Mouse (Mus musculus): ENCODE measurements around the gene Surf2.

Surf2 gene

DNA sequence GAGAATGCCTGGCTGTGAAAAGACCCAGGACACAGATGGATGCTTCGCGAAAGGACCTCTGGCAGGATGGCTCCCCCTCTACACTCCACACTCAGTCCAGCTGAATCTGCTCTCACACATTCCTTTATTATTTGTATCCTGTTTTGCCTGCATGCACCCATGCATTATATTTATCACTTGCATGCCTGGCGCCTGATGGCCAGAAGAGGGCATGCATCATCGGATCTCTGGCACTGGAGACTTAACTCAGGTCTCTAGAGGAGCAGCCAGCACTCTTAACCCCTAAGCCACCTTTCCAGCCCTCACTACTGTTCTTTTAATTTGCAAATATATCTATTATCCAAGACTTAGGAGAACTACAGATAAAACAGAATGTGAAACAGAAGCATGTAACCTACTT is 44.6 kb downstream of the Surf2 start:
- DNase-seq (ENCODE audit: low read depth, low spot score), result peak; percentile 35

- DNase-seq (ENCODE audit: low read depth, low spot score), result peak; percentile 99
These were observed 48.0 kb downstream of the Surf2 start, which contains the start of gene Rexo4 for GRCm38 (mm10) chr2:26963923-26964723. Gene Rexo4 (minus strand): TSS chr2:26964386.

DNA sequence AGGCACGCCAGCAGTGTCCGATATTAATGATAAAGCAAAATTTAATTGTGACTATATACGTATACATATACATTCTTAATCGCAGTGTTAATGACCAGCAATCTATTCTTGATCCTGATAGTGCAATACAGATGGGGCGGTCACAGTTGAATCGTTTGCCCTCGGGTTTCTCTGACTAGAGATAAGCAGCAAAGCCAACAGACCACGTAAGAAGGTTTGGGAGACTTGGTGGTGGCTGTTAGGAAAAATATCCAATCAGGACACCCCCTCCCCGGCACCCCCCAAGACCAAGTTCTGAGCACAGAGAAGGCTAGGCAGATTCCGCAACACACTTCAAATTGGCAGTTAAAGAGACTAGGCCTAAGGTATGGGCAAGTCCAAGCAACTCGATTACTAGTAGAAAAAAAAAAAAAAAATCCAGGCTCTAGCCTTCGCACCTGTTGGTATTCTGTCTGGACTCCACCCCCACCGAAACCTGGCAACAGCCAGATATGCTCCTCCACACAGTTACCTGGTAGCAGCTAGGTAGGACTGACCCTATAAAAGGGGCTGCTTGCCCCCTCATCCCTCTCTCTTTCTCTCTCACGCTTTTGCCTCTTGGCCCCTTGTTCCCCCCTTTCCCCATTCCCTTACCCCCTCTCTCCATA is 48.7 kb downstream of the Surf2 start:
- no peak for DNase-seq (ENCODE audit: low read depth, low spot score)

DNA sequence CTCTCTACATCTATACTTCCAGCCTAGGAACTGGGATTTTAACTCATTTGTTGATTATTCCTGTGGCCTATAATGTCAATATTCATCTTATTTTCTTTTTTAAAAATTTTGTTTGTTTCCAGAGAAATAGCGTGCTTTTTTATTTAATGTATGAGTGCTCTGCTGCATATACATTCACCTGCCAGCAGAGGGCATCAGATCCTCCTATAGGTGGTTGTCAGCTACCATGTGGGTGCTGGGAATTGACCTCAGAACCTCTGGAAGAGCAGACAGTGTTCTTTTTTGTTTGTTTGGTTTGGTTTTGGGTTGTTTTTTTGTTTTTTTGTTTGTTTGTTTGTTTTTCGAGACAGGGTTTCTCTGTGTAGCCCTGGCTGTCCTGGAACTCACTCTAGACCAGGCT is 51.1 kb downstream of the Surf2 start:
- no peak for DNase-seq (ENCODE audit: low read depth, low spot score)

Measured in brain, adult 2 months (tissue).